Mouse (Mus musculus) stomach, postnatal 0 days (tissue): ENCODE results near the gene Tubb4a.

Experiments used
- CTCF ChIP-seq: IDR thresholded peaks from 2 replicates; pipeline ENCODE4 v1.5.1; 2016; ENCODE audit warnings: antibody characterized with exemption, low read depth, mild to moderate bottlenecking, moderate library complexity
- EP300 ChIP-seq: optimal IDR thresholded peaks from 2 replicates; pipeline ENCODE3; 2016; ENCODE audit warnings: antibody characterized with exemption

DNA sequence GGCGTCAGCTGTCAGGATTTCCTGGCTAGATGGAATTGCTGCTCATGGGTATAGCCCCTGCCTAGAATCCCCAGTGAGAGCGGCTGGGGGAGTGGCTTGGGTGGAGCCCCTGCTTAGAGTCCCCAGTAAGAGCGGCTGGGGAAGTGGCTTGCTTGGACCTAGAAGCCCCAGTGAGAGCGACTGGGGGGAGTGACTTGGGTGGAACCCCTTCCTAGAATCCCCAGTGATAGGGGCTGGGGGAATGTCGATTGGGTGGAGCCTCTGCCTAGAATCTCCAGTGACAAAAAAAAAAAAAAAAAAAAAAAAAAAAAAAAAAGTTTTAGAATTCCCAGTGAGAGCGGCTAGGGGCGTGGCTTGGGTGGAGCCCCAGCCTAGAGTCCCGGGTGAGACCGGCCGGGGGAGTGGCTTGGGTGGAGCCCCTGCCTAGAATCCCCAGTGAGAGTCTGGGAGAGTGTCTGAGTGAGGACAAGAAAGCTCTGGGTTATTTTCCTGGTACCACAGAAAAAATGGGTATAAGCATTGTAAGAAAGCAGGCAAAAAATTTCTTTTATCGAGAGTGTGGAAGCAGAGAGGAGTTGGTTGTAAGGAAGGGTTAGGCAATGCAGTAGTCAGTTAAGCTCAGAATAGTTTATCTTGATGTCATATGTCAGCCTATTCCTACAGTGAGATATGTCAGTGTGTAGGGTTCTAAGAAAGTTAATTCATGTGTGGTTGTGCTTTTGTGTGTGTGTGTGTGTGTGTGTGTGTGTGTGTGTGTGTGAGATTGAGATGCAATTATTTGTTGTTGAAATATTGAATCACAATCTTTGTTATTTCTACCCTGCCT lies 31.2 kb upstream of the Tubb4a start:
- TF ChIP-seq CTCF (no peak), EP300 (no peak)
